Mouse (Mus musculus) heart, postnatal 36 days (tissue): ENCODE data around the gene Rpa1. TPM values are rescaled to one million over a fixed set of nuclear protein-coding genes. Genes with fewer than 3 reads are reported as not detected.

ENCODE experiments used
- DNase-seq, 2 experiments: peaks; one replicate each; pipeline ENCODE4 v3.0.0; 2021 to 2022
- intact Hi-C: fragments of 180-260 bp; cut with DNase I; formaldehyde crosslinking; loops from one replicate; pipeline ENCODE4 v1.15.1; 2025
- total RNA-seq, 2 experiments: library from RNA; stranded (reverse); gene quantifications; 2 replicates each; pipeline ENCODE4 v1.2.3; 2021

The Rpa1 gene
- total RNA-seq, 2 experiments from 2014 or later: 55.1 to 63.8 TPM

DNA sequence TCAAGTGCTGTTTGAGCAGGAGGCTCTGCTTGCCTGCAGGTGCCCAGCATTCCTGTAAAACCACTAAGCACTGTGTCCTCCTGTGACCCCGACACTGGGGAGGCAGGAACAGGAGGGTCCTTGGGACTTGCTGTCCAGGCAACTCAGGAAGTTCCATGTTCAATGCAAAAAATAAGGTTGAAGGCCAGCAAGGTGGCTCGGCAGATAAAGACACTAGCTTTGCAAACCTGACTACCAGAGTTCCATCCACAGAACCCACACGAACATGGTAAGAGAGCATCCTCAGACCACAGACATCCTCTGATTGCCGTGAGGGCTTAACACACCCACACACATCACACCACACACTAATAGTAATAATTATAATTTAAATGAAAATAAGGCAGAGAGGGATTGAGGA is 78.9 kb downstream of the Rpa1 start:
- intact Hi-C loops: no loop called here
- DNase-seq: no peak

- intact Hi-C loops: no loop called here
- DNase-seq: no peak
These were observed 79.6 kb downstream of the Rpa1 start for GRCm38 (mm10) chr11:75268492-75268891.

- intact Hi-C loops: no loop called here
- peak; percentile 62 to 73 for DNase-seq
These were observed 80.3 kb downstream of the Rpa1 start for GRCm38 (mm10) chr11:75267826-75268281.

- intact Hi-C loops: no loop called here
- no peak for DNase-seq
These were observed 82.6 kb downstream of the Rpa1 start for GRCm38 (mm10) chr11:75265545-75265944.

GRCm38 (mm10) chr11:75264550-75264949 is 83.6 kb downstream of the Rpa1 start:
- DNase-seq: no peak
- intact Hi-C loops: no loop called here

DNA sequence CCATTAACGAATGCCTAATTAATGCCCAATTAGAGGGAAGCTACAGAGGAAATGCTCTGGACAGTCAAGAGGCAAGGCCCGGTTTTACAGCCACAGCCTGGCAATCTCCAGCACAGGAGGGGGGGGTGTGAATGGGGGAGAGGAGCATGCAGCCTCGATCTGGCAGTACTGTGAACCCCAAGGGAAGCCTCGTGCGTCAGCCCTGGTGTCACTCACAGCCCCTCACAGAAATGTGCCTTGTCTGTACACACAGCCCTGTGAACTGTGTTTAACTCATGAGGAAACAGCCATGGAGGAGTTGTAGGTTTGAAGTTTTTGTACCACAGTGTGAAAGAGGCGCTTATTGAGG is 84.2 kb downstream of the Rpa1 start:
- no peak for DNase-seq
- intact Hi-C loops: no loop called here

DNA sequence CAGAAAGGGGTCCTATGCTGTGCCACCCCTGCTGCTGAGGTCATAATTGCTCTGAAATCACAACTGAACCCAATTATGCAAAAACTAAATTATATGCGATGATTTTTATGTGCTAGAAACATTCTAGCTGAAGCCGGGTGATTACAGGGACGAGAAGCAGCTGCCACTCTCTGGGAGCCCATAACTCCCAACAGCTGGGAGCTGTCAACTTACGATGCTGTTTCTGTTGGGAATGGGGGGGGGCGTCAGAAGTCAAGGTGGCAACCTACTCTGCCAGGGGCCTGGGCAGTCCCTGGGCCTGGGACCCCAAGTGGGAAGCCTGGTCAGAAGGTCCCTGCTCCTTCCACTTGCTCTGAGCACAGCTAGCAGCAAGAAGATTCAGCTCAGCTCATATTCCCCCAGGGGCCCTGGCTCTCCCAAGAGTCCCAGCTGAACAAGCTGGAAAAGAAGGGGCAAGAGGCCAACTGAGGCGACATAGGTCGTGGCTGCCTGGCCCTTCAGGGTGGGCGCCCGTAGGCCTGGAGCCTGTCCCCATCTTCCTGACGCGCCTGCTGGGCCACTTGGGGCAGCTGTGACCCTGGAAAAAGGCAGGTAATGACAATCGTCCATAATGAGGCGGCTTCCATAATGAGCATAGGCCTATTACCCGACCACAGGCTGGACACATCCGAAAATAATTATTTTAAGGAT is 84.7 kb downstream of the Rpa1 start:
- intact Hi-C loops: no loop called here
- no peak for DNase-seq

DNA sequence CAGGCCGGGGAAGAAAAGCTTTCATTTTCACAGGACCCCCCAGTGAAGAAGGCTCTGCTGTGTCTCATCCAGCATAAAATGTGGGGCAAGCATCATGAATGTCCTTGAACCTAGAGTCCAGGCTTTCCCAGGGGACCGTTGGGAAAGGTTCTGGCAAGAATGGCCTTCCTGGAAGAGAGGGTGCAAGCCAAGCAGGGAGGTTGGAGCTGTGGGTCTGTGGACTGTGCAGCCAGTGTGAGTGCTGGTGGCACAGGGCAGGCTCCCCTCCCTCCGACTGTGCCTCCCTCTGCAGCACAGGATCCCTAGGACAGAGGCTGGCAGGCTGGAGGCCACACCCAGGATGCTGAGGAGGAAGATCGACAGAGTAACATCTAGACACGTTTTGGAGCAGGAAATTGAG is 85.3 kb downstream of the Rpa1 start:
- no peak for DNase-seq
- intact Hi-C loops: no loop called here

GRCm38 (mm10) chr11:75262181-75262580 is 85.9 kb downstream of the Rpa1 start:
- intact Hi-C loops: no loop called here
- DNase-seq: no peak

DNA sequence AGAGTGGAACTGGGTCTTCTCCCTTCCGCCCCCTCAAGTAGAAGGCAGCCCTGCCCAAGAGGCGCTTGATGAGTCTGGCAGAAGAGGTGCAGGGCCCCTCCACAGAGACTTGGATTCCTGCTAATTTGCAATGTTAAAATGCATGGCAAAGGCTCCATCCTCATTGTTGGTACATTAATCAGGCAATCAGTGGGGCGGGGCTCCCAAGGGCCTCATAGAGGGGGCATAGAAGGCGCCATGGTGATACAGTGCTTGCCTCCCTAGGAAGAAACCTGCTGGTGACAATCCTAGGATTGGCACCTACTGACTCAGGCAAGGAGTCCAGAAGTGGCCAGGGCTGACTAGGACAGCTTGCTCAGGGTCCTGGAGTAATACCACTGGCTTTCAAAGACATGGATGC is 86.4 kb downstream of the Rpa1 start:
- DNase-seq: no peak
- intact Hi-C loops: no loop called here

GRCm38 (mm10) chr11:75261016-75261415 is 87.1 kb downstream of the Rpa1 start:
- intact Hi-C loops: no loop called here
- no peak for DNase-seq

DNA sequence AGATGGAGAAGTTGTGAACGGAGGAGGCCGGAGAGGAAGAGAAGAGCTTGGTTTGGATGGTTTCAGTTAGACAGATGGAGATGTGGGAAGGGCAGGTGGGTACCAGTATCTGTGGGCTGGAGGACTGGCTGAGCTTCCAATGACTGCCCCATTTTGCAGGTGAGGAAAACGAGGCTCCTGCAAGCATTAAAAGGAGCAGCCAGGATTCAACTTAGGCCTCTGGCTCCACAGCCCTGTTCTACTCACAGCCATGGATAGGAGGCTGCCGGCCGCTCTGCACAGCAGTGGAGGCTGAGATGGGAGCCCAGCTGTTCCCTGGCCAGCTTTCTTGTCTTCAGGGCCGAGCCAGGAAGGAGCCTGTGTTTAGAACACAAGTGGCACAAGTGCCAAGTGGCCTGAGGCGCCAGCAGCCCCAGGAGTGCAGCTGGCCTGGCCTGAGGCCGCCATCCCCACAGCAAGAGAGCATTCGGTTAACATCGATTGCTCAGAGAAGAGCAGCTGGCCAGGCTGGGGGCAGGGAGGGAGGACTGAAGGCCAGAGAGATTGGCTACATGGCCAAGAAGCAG is 88.0 kb downstream of the Rpa1 start:
- intact Hi-C loops: no loop called here
- DNase-seq: peak in 1 of 2 experiments; percentile 56

DNA sequence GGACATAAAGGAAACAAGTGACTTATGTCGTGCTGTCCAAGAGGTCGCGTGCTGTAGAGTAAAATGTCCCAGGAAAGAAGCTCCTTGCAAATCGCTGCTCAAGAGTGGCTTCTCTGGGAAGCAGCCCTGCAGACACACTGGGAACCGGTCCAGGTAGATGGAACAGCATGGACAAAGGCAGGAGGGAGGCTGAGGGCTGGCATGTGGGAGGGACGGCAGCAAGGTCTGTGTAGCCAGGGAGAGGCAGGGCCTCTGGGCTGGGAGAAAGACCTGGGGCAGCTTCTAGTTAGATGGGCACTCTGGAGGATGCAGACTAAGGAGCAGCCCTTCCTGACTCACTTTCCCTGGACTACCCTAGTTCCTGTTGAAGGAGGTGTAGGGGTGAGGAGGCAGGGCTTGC is 88.7 kb downstream of the Rpa1 start:
- intact Hi-C loops: no loop called here

DNA sequence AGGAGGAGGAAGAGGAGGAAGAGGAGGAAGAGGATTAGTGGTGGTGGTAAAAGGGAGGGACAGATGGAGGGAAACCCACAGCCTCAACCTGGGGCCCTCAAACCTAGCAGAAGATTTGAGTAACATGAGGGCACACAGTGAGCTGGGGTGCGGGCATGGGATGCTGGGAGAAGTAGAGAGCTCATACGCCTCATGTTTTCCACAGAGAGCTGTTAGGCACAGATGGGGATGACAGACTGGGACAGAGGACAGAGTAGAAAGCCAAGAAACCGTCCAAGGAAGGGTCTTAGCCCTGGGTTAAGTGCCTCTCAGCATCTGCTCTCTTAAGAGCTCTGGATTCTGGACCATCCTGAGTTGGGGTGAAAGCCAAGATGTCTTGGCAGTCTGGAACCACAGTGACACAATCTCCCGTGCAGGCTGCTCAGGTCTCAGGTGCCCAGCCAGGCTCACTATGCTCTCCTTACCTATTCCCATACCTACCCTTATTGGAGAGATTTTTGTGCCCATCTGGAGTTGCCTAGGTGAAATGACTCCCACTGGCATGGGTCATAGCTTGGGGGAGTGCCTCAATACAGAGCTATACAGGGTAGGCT is 91.0 kb downstream of the Rpa1 start:
- intact Hi-C loops: no loop called here
- no peak for DNase-seq

More for the DNA sequence above, 88.7 kb downstream of the Rpa1 start:
- no peak for DNase-seq

- DNase-seq: no peak
- intact Hi-C loops: no loop called here
These were observed 92.8 kb downstream of the Rpa1 start for GRCm38 (mm10) chr11:75255330-75255729.

DNA sequence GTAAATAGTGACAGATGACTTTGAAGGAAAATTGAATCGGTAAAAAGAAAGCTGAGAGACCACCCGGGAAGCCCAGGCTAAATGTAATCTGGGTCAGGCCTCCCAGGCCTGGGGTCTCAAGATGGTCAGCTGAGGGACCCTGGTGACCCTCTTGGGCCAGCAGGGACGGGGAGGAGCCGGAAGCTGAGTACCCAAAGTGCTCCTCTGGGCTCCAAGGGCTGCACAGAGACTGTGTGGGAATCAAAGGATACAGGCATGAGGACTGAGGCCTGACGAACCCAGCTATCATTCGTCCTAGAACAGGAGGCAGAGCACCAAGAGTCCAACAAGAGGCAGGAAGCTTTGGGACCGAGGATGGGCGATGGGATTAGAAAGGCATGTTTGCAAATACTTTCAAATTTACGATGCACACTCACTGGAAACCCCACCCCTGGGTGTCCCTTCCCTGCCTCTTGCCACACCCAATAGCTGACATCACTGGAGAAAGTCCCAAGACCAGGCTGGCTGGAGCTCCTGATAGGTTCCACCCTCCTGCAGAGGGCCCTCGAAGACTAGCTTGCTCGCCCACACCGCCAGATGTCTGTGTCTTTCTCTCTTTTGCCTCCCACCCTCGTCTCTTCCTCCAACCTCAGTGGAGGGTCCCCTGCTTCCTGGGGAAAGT is 93.7 kb downstream of the Rpa1 start:
- DNase-seq: peak; percentile 53 to 66
- intact Hi-C loops: loop anchor here (5.0 kb wide), 1 partner anchor 38 kb away; no protein-coding TSS in a partner anchor

DNA sequence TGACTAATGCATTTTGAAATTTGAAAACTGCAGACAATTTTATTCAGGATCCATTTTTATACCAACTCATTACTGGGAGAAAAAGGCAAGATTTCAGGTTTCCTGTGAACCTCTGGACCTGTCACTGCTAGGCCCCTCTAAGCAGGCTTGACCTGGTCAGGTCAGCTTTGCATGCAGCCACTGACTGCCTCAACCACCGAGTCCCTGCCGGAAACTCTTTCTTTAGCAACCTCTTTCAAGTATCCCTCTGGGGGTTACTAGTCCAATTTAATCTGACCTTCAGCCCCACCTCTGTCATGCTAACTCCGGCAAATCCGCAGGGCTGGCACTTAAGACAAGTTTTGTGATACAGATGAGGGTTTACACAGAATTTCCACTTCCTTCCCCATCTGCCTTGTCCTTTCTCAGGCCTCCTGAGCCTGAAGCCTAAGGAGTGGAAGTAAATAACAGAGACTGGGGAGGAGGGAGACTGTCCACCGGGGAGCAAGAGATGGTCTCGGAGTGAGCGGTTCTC is 96.5 kb downstream of the Rpa1 start:
- intact Hi-C loops: loop anchor here (5.0 kb wide), 1 partner anchor 41 kb away; no protein-coding TSS in a partner anchor
- no peak for DNase-seq

DNA sequence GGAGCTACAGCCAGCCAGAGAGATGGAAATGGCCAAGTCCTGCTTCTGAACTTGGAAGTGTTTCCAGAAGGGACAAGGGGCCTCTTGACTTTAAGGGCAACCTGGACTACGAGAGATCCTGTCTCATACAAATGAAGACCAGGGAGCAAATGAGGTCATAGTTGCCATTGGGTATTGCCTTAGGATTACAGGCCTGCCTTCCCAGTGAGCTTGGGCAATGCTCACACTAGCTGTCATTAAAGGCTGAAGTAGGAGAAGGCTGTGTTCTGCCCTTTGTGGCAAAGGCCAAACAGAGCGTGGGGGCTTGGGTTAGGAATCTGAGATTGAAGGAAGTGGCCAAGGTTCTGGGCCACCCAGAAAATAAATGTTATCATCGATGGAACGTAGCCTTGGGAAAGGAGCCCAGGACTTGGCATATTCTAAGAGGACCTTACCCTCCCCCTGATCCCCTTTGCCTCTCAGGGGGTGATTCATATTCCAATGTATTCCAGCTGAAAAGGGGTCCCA is 97.1 kb downstream of the Rpa1 start:
- DNase-seq: no peak
- intact Hi-C loops: loop anchor here (5.0 kb wide), 1 partner anchor 41 kb away; no protein-coding TSS in a partner anchor

DNA sequence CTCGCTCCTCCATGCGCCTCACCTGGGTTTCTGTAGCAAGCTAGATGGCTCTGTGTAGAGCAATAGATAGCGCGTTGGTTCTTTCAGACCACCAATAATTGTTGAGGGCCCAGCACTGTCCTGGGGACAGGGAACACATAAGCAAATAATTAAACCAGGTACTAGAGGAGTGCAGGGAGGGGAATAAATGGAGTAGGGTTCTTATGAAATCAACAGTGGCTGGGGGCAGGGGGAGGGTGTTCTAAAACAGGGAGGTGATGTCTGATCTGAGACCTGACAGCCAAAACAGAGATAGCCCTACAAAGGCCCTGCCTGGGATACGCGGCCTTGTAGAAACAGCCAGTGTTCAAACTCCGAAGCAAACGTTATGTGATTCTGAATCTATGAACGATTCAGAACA is 98.5 kb downstream of the Rpa1 start:
- intact Hi-C loops: no loop called here
- DNase-seq: no peak
